Mouse (Mus musculus): ENCODE measurements around the gene Gm28043. TPM values are rescaled to one million over a fixed set of nuclear protein-coding genes. Genes with fewer than 3 reads are reported as not detected.

The Gm28043 gene
- polyA plus RNA-seq, 1 experiment, result 1.0 TPM

GRCm38 (mm10) chr17:29615024-29615551, 412 bp downstream of the Gm28043 start:
- Histone ChIP-seq H3K36me3 (ENCODE audit: control insufficient read depth, insufficient read depth) (no peaks in the 10 kb centered on the region), H3K79me2 (ENCODE audit: control insufficient read depth, insufficient read depth) (peaks cover 34% of the 10 kb centered on the region), H3K27me3 (ENCODE audit: control insufficient read depth, insufficient read depth, insufficient read length) (no peaks in the 10 kb centered on the region), H3K4me2 (ENCODE audit: low read depth) (peak overlapping the region; percentile 70), H3ac (ENCODE audit: control insufficient read depth, insufficient read length) (peak overlapping the region; percentile 90), H3K4me3 (peak overlapping the region; percentile 56)
- TF ChIP-seq MYOD1 (IDR thresholded peaks at IDR 0.05; ENCODE audit: control insufficient read depth in 1 of 3, insufficient read length in 2 of 3, low read depth in 2 of 3), result no peak
- no peak for TF ChIP-seq REST (IDR thresholded peaks at IDR 0.05; ENCODE audit: insufficient read depth, insufficient read length)
- no peak for TF ChIP-seq SRF (IDR thresholded peaks at IDR 0.05; ENCODE audit: control insufficient read depth, insufficient read length, low read depth)
- no peak for TF ChIP-seq TCF12 (IDR thresholded peaks at IDR 0.05; ENCODE audit: insufficient read depth, poor library complexity, severe bottlenecking)
- TF ChIP-seq POLR2A (IDR thresholded peaks at IDR 0.05; ENCODE audit: insufficient read length, low read depth), result no peak

GRCm38 (mm10) chr17:29615616-29616015, 940 bp downstream of the Gm28043 start:
- no peak for TF ChIP-seq MYOG (IDR thresholded peaks at IDR 0.05; ENCODE audit: control insufficient read depth in 1 of 3, insufficient read depth in 1 of 3, insufficient read length in 2 of 3, low read depth in 2 of 3)
- TF ChIP-seq REST (IDR thresholded peaks at IDR 0.05; ENCODE audit: insufficient read depth, insufficient read length), result no peak
- no peak for TF ChIP-seq USF1 (IDR thresholded peaks at IDR 0.05; ENCODE audit: low read depth)
- no peak for TF ChIP-seq MYOD1 (IDR thresholded peaks at IDR 0.05; ENCODE audit: control insufficient read depth in 1 of 3, insufficient read length in 2 of 3, low read depth in 2 of 3)
- TF ChIP-seq SRF (IDR thresholded peaks at IDR 0.05; ENCODE audit: control insufficient read depth, insufficient read length, low read depth), result no peak
- TF ChIP-seq TCF12 (IDR thresholded peaks at IDR 0.05; ENCODE audit: insufficient read depth, poor library complexity, severe bottlenecking), result no peak
- no peak for TF ChIP-seq POLR2AphosphoS2 (IDR thresholded peaks at IDR 0.05; ENCODE audit: insufficient read length, low read depth)
- TF ChIP-seq MAX (IDR thresholded peaks at IDR 0.05; ENCODE audit: low read depth), result no peak
- no peak for TF ChIP-seq POLR2A (IDR thresholded peaks at IDR 0.05; ENCODE audit: insufficient read length, low read depth)
- TF ChIP-seq TCF3 (IDR thresholded peaks at IDR 0.05; ENCODE audit: insufficient read length, low read depth), result no peak
- TF ChIP-seq E2F4 (IDR thresholded peaks at IDR 0.05; ENCODE audit: insufficient read depth), result no peak
- TF ChIP-seq CEBPB (IDR thresholded peaks at IDR 0.05; ENCODE audit: insufficient read depth, poor library complexity, severe bottlenecking), result no peak
- peak overlapping the region; percentile 56 for H3K4me3 ChIP-seq
- H3ac ChIP-seq (ENCODE audit: control insufficient read depth, insufficient read length), result peak overlapping the region; percentile 90
- no peaks in the 10 kb centered on the region for H3K27me3 ChIP-seq (ENCODE audit: control insufficient read depth, insufficient read depth, insufficient read length)
- H3K4me2 ChIP-seq (ENCODE audit: low read depth), result peak overlapping the region; percentile 70
- H3K36me3 ChIP-seq (ENCODE audit: control insufficient read depth, insufficient read depth), result no peaks in the 10 kb centered on the region
- H3K79me2 ChIP-seq (ENCODE audit: control insufficient read depth, insufficient read depth), result peaks cover 34% of the 10 kb centered on the region

GRCm38 (mm10) chr17:29619231-29619630, 4.6 kb downstream of the Gm28043 start:
- Histone ChIP-seq H3K4me3 (no peak overlapping the region), H3K79me2 (ENCODE audit: control insufficient read depth, insufficient read depth) (peaks cover 34% of the 10 kb centered on the region), H3K27me3 (ENCODE audit: control insufficient read depth, insufficient read depth, insufficient read length) (no peaks in the 10 kb centered on the region), H3K36me3 (ENCODE audit: control insufficient read depth, insufficient read depth) (peaks cover 16% of the 10 kb centered on the region), H3K4me2 (ENCODE audit: low read depth) (no peak overlapping the region), H3ac (ENCODE audit: control insufficient read depth, insufficient read length) (no peak overlapping the region)
- no peak for TF ChIP-seq POLR2A (IDR thresholded peaks at IDR 0.05; ENCODE audit: insufficient read length, low read depth)

- Histone ChIP-seq H3K79me2 (ENCODE audit: control insufficient read depth, insufficient read depth) (no peaks in the 10 kb centered on the region), H3K36me3 (ENCODE audit: control insufficient read depth, insufficient read depth) (peaks cover 35% of the 10 kb centered on the region), H3K4me3 (no peak overlapping the region), H3ac (ENCODE audit: control insufficient read depth, insufficient read length) (no peak overlapping the region), H3K27me3 (ENCODE audit: control insufficient read depth, insufficient read depth, insufficient read length) (no peaks in the 10 kb centered on the region), H3K4me2 (ENCODE audit: low read depth) (no peak overlapping the region)
- TF ChIP-seq CEBPB (IDR thresholded peaks at IDR 0.05; ENCODE audit: insufficient read depth, poor library complexity, severe bottlenecking) (no peak), MAX (IDR thresholded peaks at IDR 0.05; ENCODE audit: low read depth) (no peak), TCF3 (IDR thresholded peaks at IDR 0.05; ENCODE audit: insufficient read length, low read depth) (no peak), REST (IDR thresholded peaks at IDR 0.05; ENCODE audit: insufficient read depth, insufficient read length) (no peak), TCF12 (IDR thresholded peaks at IDR 0.05; ENCODE audit: insufficient read depth, poor library complexity, severe bottlenecking) (no peak), SRF (IDR thresholded peaks at IDR 0.05; ENCODE audit: control insufficient read depth, insufficient read length, low read depth) (no peak), MYOD1 (IDR thresholded peaks at IDR 0.05; ENCODE audit: control insufficient read depth in 1 of 3, insufficient read length in 2 of 3, low read depth in 2 of 3) (no peak), POLR2A (IDR thresholded peaks at IDR 0.05; ENCODE audit: insufficient read length, low read depth) (no peak), POLR2AphosphoS2 (IDR thresholded peaks at IDR 0.05; ENCODE audit: insufficient read length, low read depth) (no peak), E2F4 (IDR thresholded peaks at IDR 0.05; ENCODE audit: insufficient read depth) (no peak), USF1 (IDR thresholded peaks at IDR 0.05; ENCODE audit: low read depth) (no peak), MYOG (IDR thresholded peaks at IDR 0.05; ENCODE audit: control insufficient read depth in 1 of 3, insufficient read depth in 1 of 3, insufficient read length in 2 of 3, low read depth in 2 of 3) (no peak)
These were observed 8.8 kb downstream of the Gm28043 start for GRCm38 (mm10) chr17:29623488-29623887.

GRCm38 (mm10) chr17:29627285-29627684, 12.6 kb downstream of the Gm28043 start:
- Histone ChIP-seq H3K4me2 (ENCODE audit: low read depth) (no peak overlapping the region), H3K27me3 (ENCODE audit: control insufficient read depth, insufficient read depth, insufficient read length) (no peaks in the 10 kb centered on the region), H3K36me3 (ENCODE audit: control insufficient read depth, insufficient read depth) (peaks cover 41% of the 10 kb centered on the region), H3ac (ENCODE audit: control insufficient read depth, insufficient read length) (no peak overlapping the region), H3K79me2 (ENCODE audit: control insufficient read depth, insufficient read depth) (no peaks in the 10 kb centered on the region), H3K4me3 (no peak overlapping the region)
- TF ChIP-seq USF1 (IDR thresholded peaks at IDR 0.05; ENCODE audit: low read depth), result no peak
- no peak for TF ChIP-seq POLR2AphosphoS2 (IDR thresholded peaks at IDR 0.05; ENCODE audit: insufficient read length, low read depth)
- no peak for TF ChIP-seq TCF12 (IDR thresholded peaks at IDR 0.05; ENCODE audit: insufficient read depth, poor library complexity, severe bottlenecking)
